Mouse (Mus musculus) MEL (cell line): ENCODE data around the gene Mtor. TPM values are rescaled to one million over a fixed set of nuclear protein-coding genes. Genes with fewer than 3 reads are reported as not detected.

Source experiments
- DNase-seq: peaks from one replicate; pipeline ENCODE4 v3.0.0; 2011; ENCODE audit warnings: low read depth, low spot score
- H3K27ac ChIP-seq: 2 replicates; pipeline ENCODE4 v1.5.1; 2012; ENCODE audit warnings: low read depth, mild to moderate bottlenecking, control low read depth, low read length, moderate library complexity; ENCODE audit not compliant: control insufficient read depth
- H3K27me3 ChIP-seq, 2 experiments: fragments of 150-350 bp in 1 of 2; sonication (generic) in 1 of 2; 2 replicates each; pipeline ENCODE4 v1.6.1; 2012; ENCODE audit warnings: low read length in 2 of 2, mild to moderate bottlenecking in 2 of 2, improper control_type of control experiment in 1 of 2, moderate library complexity in 1 of 2; ENCODE audit not compliant: insufficient read depth in 2 of 2, control insufficient read depth in 1 of 2
- H3K36me3 ChIP-seq, 2 experiments: 2 replicates each; pipeline ENCODE4 v1.6.1; 2012 to 2014; ENCODE audit warnings: low read length in 2 of 2, improper control_type of control experiment in 1 of 2, inconsistent platforms in 1 of 2, mild to moderate bottlenecking in 1 of 2; ENCODE audit not compliant: insufficient read depth in 2 of 2, control insufficient read depth in 1 of 2
- H3K4me1 ChIP-seq, 2 experiments: fragments of 150-350 bp in 1 of 2; sonication (generic) in 1 of 2; 2 replicates each; pipeline ENCODE4 v1.6.1; 2012; ENCODE audit warnings: low read length in 2 of 2, improper control_type of control experiment in 1 of 2, mild to moderate bottlenecking in 1 of 2; ENCODE audit not compliant: insufficient read depth in 2 of 2, control insufficient read depth in 1 of 2
- H3K4me3 ChIP-seq, 2 experiments: fragments of 150-350 bp in 1 of 2; sonication (generic) in 1 of 2; 2 replicates each; pipeline ENCODE4 v1.5.1; 2012; ENCODE audit warnings: low read depth in 2 of 2, low read length in 2 of 2, mild to moderate bottlenecking in 2 of 2, moderate library complexity in 2 of 2, control low read depth in 1 of 2, improper control_type of control experiment in 1 of 2; ENCODE audit not compliant: control insufficient read depth in 1 of 2, insufficient read depth in 1 of 2
- H3K79me2 ChIP-seq: 2 replicates; pipeline ENCODE4 v1.6.1; 2012; ENCODE audit warnings: mild to moderate bottlenecking, low read length, moderate library complexity; ENCODE audit not compliant: control insufficient read depth, poor library complexity, insufficient read depth
- H3K9ac ChIP-seq: 2 replicates; pipeline ENCODE4 v1.6.1; 2012; ENCODE audit warnings: low read depth, mild to moderate bottlenecking, control low read depth, low read length, moderate library complexity; ENCODE audit not compliant: control insufficient read depth, poor library complexity, severe bottlenecking
- H3K9me3 ChIP-seq: fragments of 150-350 bp; sonication (generic); replicated peaks from 2 replicates; pipeline ENCODE4 v1.6.1; 2012; ENCODE audit warnings: mild to moderate bottlenecking, low read length, improper control_type of control experiment, moderate library complexity; ENCODE audit not compliant: insufficient read depth
- CHD1 ChIP-seq: IDR thresholded peaks from 2 replicates; pipeline ENCODE4 v1.6.1; 2012; ENCODE audit warnings: low read depth, mild to moderate bottlenecking, inconsistent platforms, low read length, improper control_type of control experiment
- CHD2 ChIP-seq: IDR thresholded peaks from 2 replicates; pipeline ENCODE4 v1.6.1; 2011; ENCODE audit warnings: low read length, improper control_type of control experiment
- HCFC1 ChIP-seq: IDR thresholded peaks from 2 replicates; pipeline ENCODE4 v1.6.1; 2012; ENCODE audit warnings: low read depth, mild to moderate bottlenecking, inconsistent platforms, low read length, improper control_type of control experiment, moderate library complexity
- KAT2A ChIP-seq: conservative IDR thresholded peaks from 2 replicates; pipeline ENCODE4 v1.6.1; 2012; ENCODE audit warnings: low read depth, low read length, improper control_type of control experiment, inconsistent platforms
- MAX ChIP-seq: IDR thresholded peaks from 2 replicates; pipeline ENCODE4 v1.6.1; 2011; ENCODE audit warnings: low read length, improper control_type of control experiment
- MAZ ChIP-seq: IDR thresholded peaks from 2 replicates; pipeline ENCODE4 v1.6.1; 2012; ENCODE audit warnings: low read depth, mild to moderate bottlenecking, inconsistent platforms, low read length, improper control_type of control experiment
- MEF2A ChIP-seq: IDR thresholded peaks from 2 replicates; pipeline ENCODE4 v1.6.1; 2014; ENCODE audit warnings: low read depth, mild to moderate bottlenecking, inconsistent platforms, low read length, improper control_type of control experiment; ENCODE audit not compliant: poor library complexity, insufficient replicate concordance, severe bottlenecking; ENCODE audit errors: extremely low read depth
- MXI1 ChIP-seq: IDR thresholded peaks from 2 replicates; pipeline ENCODE4 v1.6.1; 2011; ENCODE audit warnings: mild to moderate bottlenecking, low read depth, low read length, improper control_type of control experiment
- NRF1 ChIP-seq: IDR thresholded peaks from 2 replicates; pipeline ENCODE4 v1.6.1; 2014; ENCODE audit warnings: low read depth, mild to moderate bottlenecking, inconsistent platforms, low read length, improper control_type of control experiment, moderate library complexity; ENCODE audit not compliant: poor library complexity, insufficient read depth, severe bottlenecking
- POLR2A ChIP-seq, 2 experiments: IDR thresholded peaks; 2 replicates each; pipeline ENCODE4 v1.6.1; 2011 to 2012; ENCODE audit warnings: low read length in 2 of 2, mild to moderate bottlenecking in 2 of 2, control low read depth in 1 of 2, improper control_type of control experiment in 1 of 2, low read depth in 1 of 2, moderate library complexity in 1 of 2; ENCODE audit not compliant: control insufficient read depth in 1 of 2, insufficient read depth in 1 of 2, poor library complexity in 1 of 2
- RCOR1 ChIP-seq: IDR thresholded peaks from 2 replicates; pipeline ENCODE4 v1.6.1; 2012; ENCODE audit warnings: low read depth, mild to moderate bottlenecking, inconsistent platforms, low read length, improper control_type of control experiment
- SMC3 ChIP-seq: IDR thresholded peaks from 2 replicates; pipeline ENCODE4 v1.6.1; 2011; ENCODE audit warnings: low read depth, low read length, improper control_type of control experiment
- TAL1 ChIP-seq: IDR thresholded peaks from 2 replicates; pipeline ENCODE4 v1.6.1; 2012; ENCODE audit warnings: mild to moderate bottlenecking, inconsistent platforms, low read length, moderate library complexity, mixed read lengths
- UBTF ChIP-seq: IDR thresholded peaks from 2 replicates; pipeline ENCODE4 v1.6.1; 2012; ENCODE audit warnings: low read depth, mild to moderate bottlenecking, inconsistent platforms, low read length, improper control_type of control experiment, moderate library complexity, borderline replicate concordance; ENCODE audit not compliant: insufficient read depth
- ZKSCAN1 ChIP-seq: IDR thresholded peaks from 2 replicates; pipeline ENCODE4 v1.6.1; 2012; ENCODE audit warnings: low read depth, mild to moderate bottlenecking, inconsistent platforms, low read length, improper control_type of control experiment, moderate library complexity
- ZNF384 ChIP-seq: IDR thresholded peaks from 2 replicates; pipeline ENCODE4 v1.6.1; 2012; ENCODE audit warnings: low read depth, mild to moderate bottlenecking, inconsistent platforms, low read length, improper control_type of control experiment
- polyA plus RNA-seq, 2 experiments: library from polyadenylated mRNA; stranded (reverse) in 1 of 2; unstranded in 1 of 2; fragments of >175 nt in 1 of 2; fragments of >200 nt in 1 of 2; gene quantifications; 2 replicates each; pipeline versions ENCODE4 v1.2.1 to v1.2.4; 2012; ENCODE audit warnings: low replicate concordance in 2 of 2, low read depth in 1 of 2; ENCODE audit not compliant: insufficient read length in 2 of 2, insufficient read depth in 1 of 2, missing spikeins in 1 of 2
- total RNA-seq: library from RNA; depleted of rRNA; stranded (reverse); fragments of 300-350 nt; gene quantifications from 2 replicates; pipeline ENCODE4 v1.2.3, GENCODE M21; 2012

Gene Mtor
- total and polyA plus RNA-seq, 3 experiments = 23.9 to 35.2 TPM; not detected in 1

DNA sequence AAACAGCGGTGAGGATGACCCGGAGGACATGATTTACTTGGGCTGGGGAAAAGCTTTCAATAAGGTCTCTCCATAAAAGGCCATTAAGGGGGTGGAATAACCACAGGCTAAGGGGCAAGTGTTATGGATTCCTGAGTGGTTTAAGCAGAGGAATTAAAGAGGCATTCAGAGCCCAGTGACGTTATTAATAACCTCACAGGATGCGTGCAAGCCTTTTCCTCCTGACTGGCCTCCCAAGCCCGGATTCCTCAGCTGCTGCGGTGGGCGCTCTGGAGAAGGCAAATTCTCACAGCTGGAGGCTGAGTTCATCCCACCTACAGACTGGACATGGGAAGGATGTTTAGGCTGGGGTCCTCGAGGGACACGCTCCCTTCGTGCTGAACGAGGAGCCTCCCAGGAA is 43.7 kb upstream of the Mtor start:
- Histone ChIP-seq H3K4me1 (0 out of 4 replicates have a peak, but pooled peaks cover 0 to 3% of the 10 kb centered on the region in 2 experiments), H3K27ac (no peak overlapping the region), H3K9me3 (no peaks in the 10 kb centered on the region), H3K4me3 (no peak overlapping the region), H3K36me3 (no peaks in the 10 kb centered on the region), H3K27me3 (no peaks in the 10 kb centered on the region), H3K9ac (no peak overlapping the region), H3K79me2 (no peaks in the 10 kb centered on the region)
- no peak for TF ChIP-seq TAL1
- TF ChIP-seq ZNF384 = no peak
- TF ChIP-seq SMC3 = no peak
- TF ChIP-seq UBTF = no peak
- TF ChIP-seq NRF1 = no peak
- no peak for TF ChIP-seq MAX
- no peak for DNase-seq

GRCm38 (mm10) chr4:148405255-148405788 is 43.1 kb upstream of the Mtor start:
- no peak for TF ChIP-seq CHD1
- no peak for TF ChIP-seq HCFC1
- no peak for TF ChIP-seq SMC3
- TF ChIP-seq ZKSCAN1 = no peak
- no peak for TF ChIP-seq UBTF
- no peak for TF ChIP-seq CHD2
- TF ChIP-seq MAX = no peak
- no peak for TF ChIP-seq POLR2A (IDR thresholded peaks at IDR 0.05; ENCODE audit: control insufficient read depth in 1 of 2, insufficient read depth in 1 of 2, low read depth in 1 of 2, low read length in 2 of 2, poor library complexity in 1 of 2)
- TF ChIP-seq MXI1 = no peak
- TF ChIP-seq MEF2A = no peak
- no peak for TF ChIP-seq KAT2A
- no peak for TF ChIP-seq MAZ
- TF ChIP-seq RCOR1 = no peak
- Histone ChIP-seq H3K4me1 (0 out of 4 replicates have a peak, but pooled peaks cover 0 to 3% of the 10 kb centered on the region in 2 experiments), H3K4me3 (no peak overlapping the region), H3K27me3 (no peaks in the 10 kb centered on the region), H3K79me2 (no peaks in the 10 kb centered on the region), H3K9me3 (no peaks in the 10 kb centered on the region), H3K36me3 (no peaks in the 10 kb centered on the region), H3K27ac (no peak overlapping the region), H3K9ac (no peak overlapping the region)
- no peak for DNase-seq
